Mouse (Mus musculus) kidney, postnatal 0 days (tissue): ENCODE results near the gene Shbg. TPM values are rescaled to one million over a fixed set of nuclear protein-coding genes. Genes with fewer than 3 reads are reported as not detected.
A peak's percentile ranks its signal among the peaks of the same experiment; 100 is the strongest.

Experiments
- ATAC-seq: fragments of 200-750 bp; cut with Nextera tagmentation; replicated peaks from 2 replicates; pipeline ENCODE4 v1.8.0; 2017; ENCODE audit warnings: low read depth, moderate number of reproducible peaks, moderate TSS enrichment, moderate library complexity; ENCODE audit not compliant: low FRiP score
- DNase-seq: peaks from one replicate; pipeline ENCODE4 v3.0.0-alpha.2; 2016; ENCODE audit warnings: low spot score
- H3K27ac ChIP-seq: fragments of 300-500 bp; sonication (generic); 2 replicates; pipeline ENCODE4 v1.5.1; 2014; ENCODE audit warnings: mild to moderate bottlenecking
- H3K27me3 ChIP-seq: fragments of 300-500 bp; sonication (generic); 2 replicates; pipeline ENCODE4 v1.6.1; 2014; ENCODE audit warnings: low read length, mixed read lengths; ENCODE audit not compliant: insufficient read depth
- H3K36me3 ChIP-seq: fragments of 300-500 bp; sonication (generic); 2 replicates; pipeline ENCODE4 v1.6.1; 2014; ENCODE audit warnings: low read length, mixed read lengths; ENCODE audit not compliant: insufficient read depth
- H3K4me1 ChIP-seq: fragments of 300-500 bp; sonication (generic); replicated peaks from 2 replicates; pipeline ENCODE4 v1.6.1; 2014; ENCODE audit warnings: antibody characterized with exemption, low read length, mixed read lengths; ENCODE audit not compliant: insufficient read depth
- H3K4me2 ChIP-seq: fragments of 300-500 bp; sonication (generic); 2 replicates; pipeline ENCODE4 v1.6.1; 2014; ENCODE audit warnings: mild to moderate bottlenecking, low read length, moderate library complexity, mixed read lengths
- H3K4me3 ChIP-seq: fragments of 300-500 bp; sonication (generic); replicated peaks from 2 replicates; pipeline ENCODE4 v1.5.1; 2014; ENCODE audit warnings: low read depth, low read length
- H3K9ac ChIP-seq: fragments of 300-500 bp; sonication (generic); 2 replicates; pipeline ENCODE4 v1.6.1; 2014; ENCODE audit warnings: low read depth, low read length
- H3K9me3 ChIP-seq: fragments of 300-500 bp; sonication (generic); replicated peaks from 2 replicates; pipeline ENCODE4 v1.6.1; 2016; ENCODE audit warnings: low read length, inconsistent platforms, mixed read lengths
- CTCF ChIP-seq: IDR thresholded peaks from 2 replicates; pipeline ENCODE4 v1.5.1; 2016; ENCODE audit warnings: antibody characterized with exemption, low read depth, mild to moderate bottlenecking, moderate library complexity
- WGBS: fragments of 180-500 bp; shearing (Covaris S2); extraction: QIAGEN DNeasy Blood & Tissue Kit; methylation state at CpG from one replicate; pipeline ENCODE4 v1.1.7; 2014; 5-methylcytosine and 5-hydroxymethylcytosine counted together
- microRNA counts: library from miRNA; unstranded; fragments of <30 nt; microRNA quantifications from one replicate; lab custom pipeline; 2015
- microRNA-seq: library from miRNA; unstranded; fragments of <30 nt; microRNA quantifications from one replicate; pipeline ENCODE4, GENCODE M21; 2016
- polyA plus RNA-seq: library from polyadenylated mRNA; unstranded; fragments of >200 nt; fragmentation: Nextera tagmentation; extraction: Ambion mirVana; gene quantifications from 2 replicates; pipeline ENCODE4 v1.2.1, GENCODE M21; 2015

Shbg gene
- polyA plus RNA-seq, 1 experiment from 2014 or later, result 0.13 TPM

DNA sequence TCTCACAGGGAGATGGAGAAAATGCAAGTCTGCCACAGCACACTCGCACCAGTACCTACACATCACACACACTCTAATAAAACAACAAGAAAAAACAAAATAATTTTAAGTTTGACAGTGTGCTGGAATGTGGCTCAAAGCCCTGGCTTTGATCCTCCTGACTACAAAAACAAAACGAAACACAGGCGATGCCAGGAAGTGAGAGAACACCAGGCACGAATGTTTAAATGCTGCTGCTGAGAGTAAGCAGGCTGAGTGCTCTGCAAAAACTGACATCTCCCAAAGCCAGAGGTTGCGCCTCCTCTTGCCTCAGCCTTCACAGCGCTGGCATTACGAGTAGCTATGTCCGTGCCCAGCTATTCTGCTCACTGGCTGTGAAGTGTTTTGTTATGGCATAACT is 52.6 kb downstream of the Shbg start:
- no peak overlapping the region for H3K4me3 ChIP-seq
- no peak overlapping the region for H3K4me2 ChIP-seq
- H3K36me3 ChIP-seq, result peaks cover 32% of the 10 kb centered on the region
- no peaks in the 10 kb centered on the region for H3K27me3 ChIP-seq
- no peak overlapping the region for H3K9ac ChIP-seq
- H3K27ac ChIP-seq, result no peak overlapping the region
- no peak for TF ChIP-seq CTCF
- H3K4me1 ChIP-seq, result 0 out of 2 replicates have a peak, but pooled peaks cover 4% of the 10 kb centered on the region
- ATAC-seq (no peak), DNase-seq (peak; percentile 54)
- 56% methylated on average over 8 of the region's 8 CpGs for WGBS
- H3K9me3 ChIP-seq, result no peaks in the 10 kb centered on the region

MicroRNA genes within 50 kb of the gene (microRNA counts, 519-probe panel; counts per million panel counts)
- microRNA mmu-miR-1934 (lab: Ali Mortazavi, UCI) (330 counts per million, percentile 68 among the panel's probes with 10 or more counts), microRNA mmu-miR-467f (lab: Ali Mortazavi, UCI) (330 counts per million, percentile 68 among the panel's probes with 10 or more counts)

Small RNA genes within 50 kb of the gene (microRNA-seq; reads per million reads assigned to microRNA genes)
- 2.8 reads per million, percentile 6 among the genes with 10 or more reads in this experiment for gene Mir1934
- gene Mir467f, result not detected

Other genes with a start within 250 kb of the Shbg start
- 38.0 and 42.3 TPM in 2 replicates for gene Chd3, start 248.5 kb downstream of the Shbg start, polyA plus RNA-seq
- gene Naa38, start 222.4 kb downstream of the Shbg start, polyA plus RNA-seq, result 183 and 198 TPM in 2 replicates
- 16.6 and 19.8 TPM in 2 replicates for gene Cyb5d1, start 222.3 kb downstream of the Shbg start, polyA plus RNA-seq
- 55.5 and 61.3 TPM in 2 replicates for gene Tmem88, start 219.7 kb downstream of the Shbg start, polyA plus RNA-seq
- 23.2 and 26.8 TPM in 2 replicates for gene Kdm6b, start 204.2 kb downstream of the Shbg start, polyA plus RNA-seq
- 0.32 and 0.52 TPM in 2 replicates for gene Dnah2, start 68.8 kb downstream of the Shbg start, polyA plus RNA-seq
- gene Efnb3, start 57.7 kb downstream of the Shbg start, polyA plus RNA-seq, result 7.7 and 7.8 TPM in 2 replicates
- gene Wrap53, start 37.6 kb downstream of the Shbg start, polyA plus RNA-seq, result 17.9 and 19.4 TPM in 2 replicates
- 117 and 121 TPM in 2 replicates for gene Trp53, start 37.5 kb downstream of the Shbg start, polyA plus RNA-seq
- gene Atp1b2, start 12.0 kb downstream of the Shbg start, polyA plus RNA-seq, result 13.7 and 16.3 TPM in 2 replicates
- gene Sat2, start 4.1 kb upstream of the Shbg start, polyA plus RNA-seq, result 27.6 and 31.3 TPM in 2 replicates
- 17.4 and 18.4 TPM in 2 replicates for gene Fxr2, start 15.1 kb upstream of the Shbg start, polyA plus RNA-seq
- gene Sox15, start 37.4 kb upstream of the Shbg start, polyA plus RNA-seq, result 0.28 and 0.32 TPM in 2 replicates
- gene Mpdu1, start 44.7 kb upstream of the Shbg start, polyA plus RNA-seq, result 82.6 and 85.7 TPM in 2 replicates
- gene Cd68, start 48.2 kb upstream of the Shbg start, polyA plus RNA-seq, result 10.4 and 12.8 TPM in 2 replicates
- gene Eif4a1, start 54.5 kb upstream of the Shbg start, polyA plus RNA-seq, result 468 and 493 TPM in 2 replicates
- 52.2 and 59.4 TPM in 2 replicates for gene Senp3, start 64.2 kb upstream of the Shbg start, polyA plus RNA-seq
- 0.43 and 0.89 TPM in 2 replicates for gene Tnfsf13, start 67.9 kb upstream of the Shbg start, polyA plus RNA-seq
- 14.1 and 15.8 TPM in 2 replicates for gene Tnfsf12, start 77.9 kb upstream of the Shbg start, polyA plus RNA-seq
- gene Tnfsfm13, start 78.2 kb upstream of the Shbg start, polyA plus RNA-seq, result 8.0 and 8.4 TPM in 2 replicates
- gene Polr2a, start 140.7 kb upstream of the Shbg start, polyA plus RNA-seq, result 19.0 and 21.0 TPM in 2 replicates
- 0.17 TPM in 1 of 2 replicates, not detected in the other for gene Slc35g3, start 144.1 kb upstream of the Shbg start, polyA plus RNA-seq
- gene Zbtb4, start 148.0 kb upstream of the Shbg start, polyA plus RNA-seq, result 2.7 and 3.3 TPM in 2 replicates
- 12.0 and 12.1 TPM in 2 replicates for gene Chrnb1, start 178.0 kb upstream of the Shbg start, polyA plus RNA-seq
- 0.63 and 0.98 TPM in 2 replicates for gene Fgf11, start 184.0 kb upstream of the Shbg start, polyA plus RNA-seq
- gene Tmem102, start 187.7 kb upstream of the Shbg start, polyA plus RNA-seq, result 22.9 and 23.0 TPM in 2 replicates
- gene Gm39566, start 197.4 kb upstream of the Shbg start, polyA plus RNA-seq, result not detected in 2 replicates
- not detected in 2 replicates for gene Spem2, start 200.6 kb upstream of the Shbg start, polyA plus RNA-seq
- gene Spem1, start 204.3 kb upstream of the Shbg start, polyA plus RNA-seq, result not detected in 2 replicates
- gene Nlgn2, start 219.9 kb upstream of the Shbg start, polyA plus RNA-seq, result 4.1 and 4.7 TPM in 2 replicates
- 485 and 528 TPM in 2 replicates for gene Tmem256, start 220.6 kb upstream of the Shbg start, polyA plus RNA-seq
- gene Plscr3, start 228.5 kb upstream of the Shbg start, polyA plus RNA-seq, result 96.4 and 102 TPM in 2 replicates
- 6.3 and 7.0 TPM in 2 replicates for gene Tnk1, start 240.8 kb upstream of the Shbg start, polyA plus RNA-seq